Mouse (Mus musculus): Measurements from ENCODE around the gene Abat.

Gene Abat

DNA sequence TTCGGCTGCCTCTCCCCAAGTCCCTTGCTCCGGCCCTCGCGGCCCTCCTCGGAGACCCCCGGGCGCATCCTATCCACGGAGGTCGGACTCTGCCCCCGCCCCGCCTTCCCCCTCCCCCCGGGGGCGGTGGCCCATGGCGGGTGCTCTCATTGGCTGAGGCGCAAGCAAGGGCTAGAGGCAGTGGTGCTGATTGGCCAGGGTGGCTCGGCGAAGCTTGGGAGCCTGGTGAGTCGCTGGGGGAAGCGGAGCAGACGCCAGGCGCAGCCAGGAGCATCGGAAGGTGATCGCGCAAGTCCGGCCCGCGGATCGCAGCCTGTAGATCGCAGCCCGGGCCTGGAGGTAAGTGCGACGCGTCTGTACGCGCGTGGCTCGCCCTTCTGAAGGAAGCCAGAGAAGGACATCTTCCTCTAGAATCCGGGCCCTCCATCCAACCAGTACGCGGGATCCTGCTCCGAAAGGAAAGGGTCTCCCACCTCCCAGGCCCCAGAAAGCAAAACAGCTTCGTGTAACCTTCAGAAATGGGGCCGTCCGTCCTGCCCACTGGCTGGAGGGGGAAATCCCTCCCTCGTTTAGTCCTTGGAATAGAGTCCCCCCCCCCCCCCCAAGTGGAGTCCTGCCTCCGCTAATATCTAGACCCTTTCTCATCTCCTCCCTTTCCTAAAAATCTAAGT, at the start of gene Abat:
Gene Abat (plus strand): TSS at position 194 of the 671 bp plus-strand sequence.
- peak; percentile 92 for DNase-seq

DNA sequence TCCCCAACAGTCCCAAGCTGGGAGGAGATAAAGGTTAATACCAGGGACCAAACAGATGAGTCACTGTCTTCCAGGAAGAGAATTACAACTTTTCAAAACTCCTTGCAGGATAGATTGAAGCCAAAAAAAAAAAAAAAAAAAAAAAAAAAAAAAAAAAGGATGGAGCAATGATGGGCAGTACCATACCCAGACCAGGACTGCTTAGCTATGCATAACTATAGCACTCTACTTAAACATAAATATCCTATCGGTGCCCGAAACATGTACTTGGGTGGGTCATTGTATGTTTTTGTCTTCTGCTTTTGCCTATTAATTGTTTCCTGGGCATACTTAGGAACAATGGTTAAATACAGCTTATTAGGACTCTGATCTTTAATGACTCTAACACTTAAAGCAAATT, 43.1 kb upstream of the Abat start:
- DNase-seq: no peak

DNA sequence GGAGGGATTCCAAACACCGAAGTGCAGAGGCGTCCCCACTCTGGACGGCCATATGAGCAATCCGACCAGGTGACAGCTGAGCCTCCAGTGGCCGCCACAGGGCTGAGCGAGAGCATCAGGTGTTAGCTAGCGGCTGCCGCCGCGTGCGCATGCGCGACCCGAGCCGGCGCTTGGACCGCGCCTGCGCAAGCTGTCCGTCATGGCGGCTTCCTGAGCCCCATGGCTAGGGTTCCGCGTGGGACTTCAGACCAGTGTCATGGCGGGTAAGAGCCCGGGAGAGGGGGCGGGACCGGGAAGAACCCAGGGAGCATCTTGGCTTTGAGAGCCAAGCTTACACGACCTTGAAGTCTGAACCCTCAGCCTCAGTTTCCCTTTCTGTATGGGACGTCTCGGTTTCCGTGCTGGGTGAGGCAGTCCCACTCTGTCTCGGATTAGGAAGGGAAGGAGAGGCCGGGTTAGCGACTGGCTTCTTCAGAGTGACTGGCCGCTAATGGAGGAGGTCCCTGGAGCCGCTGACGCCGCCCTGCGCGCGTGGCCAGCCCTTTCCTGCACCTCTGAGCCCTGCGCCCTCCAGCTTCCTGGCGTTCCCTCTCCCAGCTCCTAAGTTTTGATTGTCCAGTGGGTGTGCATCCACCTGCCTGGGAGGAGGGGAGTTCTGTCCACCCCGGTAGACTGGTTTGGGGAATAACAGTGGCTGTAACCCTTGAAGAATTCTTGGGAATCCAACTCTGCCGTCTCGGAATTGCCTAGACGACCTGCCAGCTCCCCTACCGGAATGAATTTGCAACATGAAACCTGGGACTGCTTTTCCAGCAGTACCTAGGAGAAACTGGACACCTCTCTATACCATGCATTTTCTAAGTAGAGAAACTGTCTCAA, 42.4 kb upstream of the Abat start, which contains the start of gene Mettl22:
Gene Mettl22 (plus strand): TSS at position 186 of the 879 bp plus-strand sequence.
- DNase-seq: peak; percentile 91

DNA sequence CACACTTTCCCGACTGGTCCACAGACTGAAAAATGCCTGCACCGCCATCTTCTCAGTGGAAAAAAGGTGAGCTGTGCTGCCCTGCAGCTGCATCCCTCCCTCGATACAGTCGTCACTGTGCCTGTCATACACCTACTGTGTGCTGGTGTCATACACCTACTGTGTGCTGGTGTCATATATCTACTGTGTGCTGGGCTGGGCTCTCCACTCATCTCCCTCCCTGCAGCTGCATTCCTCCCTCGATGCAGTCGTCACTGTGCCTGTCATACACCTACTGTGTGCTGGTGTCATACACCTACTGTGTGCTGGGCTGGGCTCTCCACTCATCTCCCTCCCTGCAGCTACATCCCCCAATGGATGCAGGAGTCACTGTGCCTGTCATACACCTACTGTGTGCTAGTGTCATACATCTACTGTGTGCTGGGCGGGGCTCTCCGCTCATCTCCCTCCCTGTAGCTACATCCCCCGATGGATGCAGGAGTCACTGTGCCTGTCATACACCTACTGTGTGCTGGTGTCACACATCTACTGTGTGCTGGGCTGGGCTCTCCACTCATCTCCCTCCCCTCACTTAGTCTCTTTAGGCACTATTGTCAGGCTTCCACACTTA, 25.7 kb upstream of the Abat start:
- DNase-seq: no peak

DNA sequence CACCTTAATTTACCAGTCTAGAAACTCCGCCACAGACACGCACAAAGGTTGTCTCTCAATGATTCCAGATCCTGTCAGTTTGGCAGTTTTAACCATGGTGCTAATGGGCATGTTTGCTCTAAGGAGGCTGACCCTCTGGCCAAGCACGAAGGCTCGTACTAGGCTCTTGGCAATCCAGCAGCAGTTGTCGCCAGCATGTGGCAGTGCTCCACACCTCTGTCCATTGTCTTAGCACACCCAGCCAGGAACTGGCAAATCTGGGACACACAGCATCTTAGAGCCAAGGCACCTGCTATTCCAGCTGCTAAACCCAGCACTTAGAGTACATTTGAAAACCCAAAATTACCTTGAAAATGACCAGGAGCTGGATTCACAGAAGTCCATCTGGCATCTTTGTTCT, 23.9 kb upstream of the Abat start:
- DNase-seq: no peak

DNA sequence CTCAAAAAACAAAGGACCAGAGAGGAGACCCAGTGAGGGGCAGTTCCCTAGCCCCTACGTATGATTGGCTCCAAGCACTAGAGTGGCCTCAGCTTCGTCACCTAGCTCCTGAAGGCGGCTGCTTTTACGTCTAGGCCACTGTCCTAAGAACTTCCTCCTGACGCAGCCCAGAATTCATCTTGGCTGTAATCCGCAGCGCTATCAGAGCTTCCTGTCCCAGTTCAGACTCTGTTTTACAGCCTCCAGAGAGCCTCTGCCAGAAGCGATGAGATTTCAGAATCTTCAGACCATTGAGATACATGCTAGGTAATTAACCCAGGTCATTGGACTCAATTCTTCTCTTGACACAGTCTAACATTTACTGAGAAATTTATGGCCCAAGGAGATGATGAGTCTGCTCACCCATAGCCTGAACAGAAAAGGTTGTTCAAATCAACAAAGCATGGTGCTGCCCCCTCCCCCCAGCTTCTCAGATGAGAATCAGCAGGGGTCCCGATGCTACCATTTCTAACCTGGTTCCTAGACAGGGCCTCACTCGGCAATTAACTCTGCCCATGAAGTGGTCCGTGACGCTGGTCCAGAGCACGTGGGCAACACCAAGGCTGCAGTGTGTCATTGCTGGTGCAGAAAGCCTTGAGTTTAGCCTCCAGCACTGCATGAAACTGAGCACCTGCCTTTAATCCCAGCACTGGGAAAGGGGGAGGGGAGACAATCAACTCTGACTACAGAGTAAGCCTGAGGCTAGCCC, 21.3 kb upstream of the Abat start:
- no peak for DNase-seq

DNA sequence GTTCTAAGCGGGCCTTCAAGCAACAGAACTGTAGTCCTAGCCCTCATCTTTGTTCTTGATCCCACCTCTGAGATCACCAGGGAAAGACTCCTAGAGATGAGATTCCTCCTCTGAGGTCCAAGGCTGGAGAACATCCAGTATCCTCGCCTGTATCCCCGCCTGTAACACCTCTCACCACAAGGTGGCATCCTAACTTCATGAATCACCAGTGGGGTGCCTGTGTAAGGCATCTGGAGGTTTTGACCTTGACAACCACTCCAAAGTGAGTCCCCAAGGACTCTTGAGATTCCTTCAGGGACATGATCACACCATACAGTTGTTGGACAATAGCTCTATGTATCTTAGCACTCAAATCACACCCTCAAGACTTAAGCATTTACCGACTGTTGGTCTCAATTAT, 19.0 kb upstream of the Abat start:
- peak; percentile 57 for DNase-seq

DNA sequence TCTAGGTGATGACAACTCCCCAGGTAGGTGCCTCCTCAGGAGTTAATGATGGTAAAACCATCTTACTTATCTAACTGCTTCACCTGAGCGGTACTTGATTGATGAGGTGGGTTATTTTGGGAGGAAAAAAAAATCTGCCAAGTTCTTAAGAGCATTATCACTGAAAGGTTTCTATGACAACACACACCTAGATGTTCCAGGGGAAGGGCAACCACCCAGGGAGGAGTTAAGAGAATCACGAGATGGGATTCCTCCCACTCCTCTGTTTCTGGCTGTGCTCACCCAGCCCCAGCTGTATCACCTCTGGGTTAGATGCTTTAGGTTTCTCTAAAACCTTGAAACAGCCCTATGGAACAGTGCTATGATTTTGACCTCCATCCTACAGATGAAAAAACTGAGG, 16.3 kb upstream of the Abat start:
- no peak for DNase-seq

DNA sequence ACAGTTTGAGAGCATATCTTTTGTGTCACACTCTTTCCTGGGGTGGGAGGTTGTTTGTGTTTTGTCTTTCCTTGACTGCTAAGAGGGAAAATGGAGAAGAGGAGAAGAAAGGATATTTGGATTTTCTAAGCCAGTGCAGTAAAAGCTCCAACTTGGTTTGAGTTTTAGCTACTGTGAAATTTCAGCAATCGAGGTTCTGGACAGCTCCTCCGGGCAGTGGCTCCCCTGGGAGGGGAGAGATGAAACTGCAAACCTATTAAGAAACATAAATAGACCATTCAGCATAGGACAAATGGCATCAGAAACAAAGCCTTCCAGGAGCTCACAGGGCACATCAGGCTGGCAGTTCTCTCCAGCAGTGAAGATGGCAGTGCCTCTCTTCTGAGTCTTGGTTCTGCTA, 9.0 kb upstream of the Abat start:
- DNase-seq: no peak

DNA sequence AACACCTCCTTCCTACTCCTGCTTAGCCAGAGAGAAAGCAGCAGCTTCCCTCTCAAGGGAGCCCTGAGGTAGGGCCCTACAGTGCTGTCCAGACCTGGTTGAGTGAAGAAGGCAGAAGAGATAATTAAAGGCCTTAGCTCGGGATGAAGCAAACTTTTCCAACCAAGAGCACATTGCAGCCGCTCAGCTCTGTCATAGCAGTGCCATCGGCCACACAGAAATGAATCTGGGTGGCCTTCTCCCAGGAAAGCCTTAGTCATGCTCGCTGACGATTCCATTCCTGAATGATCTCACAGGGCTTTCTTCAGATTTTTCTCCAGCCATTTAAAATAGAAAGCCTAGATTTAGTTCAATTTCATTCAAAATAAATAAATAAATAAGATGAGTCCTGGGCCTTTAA, 3.3 kb upstream of the Abat start:
- DNase-seq: no peak

DNA sequence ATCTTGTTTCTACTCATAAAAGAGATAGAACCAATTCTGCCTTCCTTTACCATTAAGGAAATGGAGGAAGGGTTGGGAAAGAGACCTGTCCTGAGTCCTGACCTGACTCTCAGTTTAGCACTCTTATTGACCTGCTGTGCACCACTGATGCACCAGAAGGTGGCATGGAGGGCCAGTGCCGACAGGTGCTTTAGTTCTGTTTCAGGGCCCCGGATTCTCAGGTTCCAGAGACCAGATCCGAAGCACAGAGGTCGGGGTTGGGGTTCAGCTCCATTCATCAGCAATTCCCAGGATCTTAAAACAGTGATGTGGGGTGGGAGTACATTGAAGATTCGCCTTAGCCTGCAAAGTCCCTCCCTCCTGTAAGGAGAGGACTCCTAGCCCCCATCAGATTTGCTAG, 399 bp upstream of the Abat start:
- DNase-seq: no peak

DNA sequence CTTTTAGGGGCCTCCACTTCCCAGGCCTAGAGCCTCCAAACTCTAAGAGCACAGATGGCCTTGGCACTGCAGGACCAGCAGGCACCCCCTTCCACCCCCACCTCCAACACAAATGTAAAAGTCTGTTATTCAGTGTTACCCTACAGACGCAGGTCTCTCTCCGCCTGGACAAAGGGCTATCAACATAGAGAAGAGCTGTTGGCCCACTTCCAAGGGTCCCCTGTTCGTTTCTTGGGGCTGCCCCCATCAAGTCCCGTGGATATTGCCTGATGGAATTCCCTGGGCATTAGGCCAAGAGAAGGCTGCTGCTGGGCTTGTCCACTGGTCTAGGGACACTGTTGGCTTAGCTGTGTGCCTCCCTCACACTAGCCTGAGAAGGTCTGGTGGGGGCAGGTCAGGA, 951 bp downstream of the Abat start:
- peak; percentile 16 for DNase-seq

DNA sequence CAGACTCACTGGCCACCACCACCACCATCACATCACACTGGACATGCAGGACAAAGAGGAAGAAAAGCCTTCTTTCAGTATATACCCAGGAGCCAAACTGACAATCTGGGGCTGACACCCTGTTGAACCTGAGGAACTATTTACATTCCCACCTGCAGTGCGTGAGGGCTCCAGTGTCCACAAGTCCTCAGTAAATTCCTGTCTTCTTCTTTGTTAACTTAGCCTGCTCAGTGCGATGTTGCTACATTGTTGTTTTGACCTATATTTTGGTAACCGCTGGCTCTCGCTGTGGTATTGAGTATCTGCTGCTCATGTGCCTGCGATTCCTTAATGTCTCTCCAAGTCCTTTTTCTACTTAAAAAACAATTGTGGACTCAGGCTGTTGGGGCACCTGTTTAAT, 7.3 kb downstream of the Abat start:
- no peak for DNase-seq

DNA sequence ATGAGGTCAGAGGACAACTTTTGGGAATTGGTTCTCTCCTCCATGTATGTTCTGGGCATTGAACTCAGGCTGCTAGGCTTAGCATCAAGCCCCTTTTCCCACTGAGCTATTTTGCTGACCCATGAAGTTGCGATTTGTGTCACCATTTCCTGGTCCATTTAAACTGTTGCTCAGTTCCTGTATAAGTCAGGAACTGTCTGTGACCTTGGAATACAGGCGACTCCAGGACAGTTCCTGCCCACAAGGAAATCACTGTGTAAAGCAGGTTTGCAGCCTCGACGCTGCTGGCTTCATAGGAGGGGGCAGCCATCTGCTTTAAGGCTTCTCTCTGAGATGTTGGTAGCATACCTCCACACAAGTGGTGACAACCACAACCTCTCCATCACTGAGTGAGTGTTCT, 8.1 kb downstream of the Abat start:
- DNase-seq: no peak

DNA sequence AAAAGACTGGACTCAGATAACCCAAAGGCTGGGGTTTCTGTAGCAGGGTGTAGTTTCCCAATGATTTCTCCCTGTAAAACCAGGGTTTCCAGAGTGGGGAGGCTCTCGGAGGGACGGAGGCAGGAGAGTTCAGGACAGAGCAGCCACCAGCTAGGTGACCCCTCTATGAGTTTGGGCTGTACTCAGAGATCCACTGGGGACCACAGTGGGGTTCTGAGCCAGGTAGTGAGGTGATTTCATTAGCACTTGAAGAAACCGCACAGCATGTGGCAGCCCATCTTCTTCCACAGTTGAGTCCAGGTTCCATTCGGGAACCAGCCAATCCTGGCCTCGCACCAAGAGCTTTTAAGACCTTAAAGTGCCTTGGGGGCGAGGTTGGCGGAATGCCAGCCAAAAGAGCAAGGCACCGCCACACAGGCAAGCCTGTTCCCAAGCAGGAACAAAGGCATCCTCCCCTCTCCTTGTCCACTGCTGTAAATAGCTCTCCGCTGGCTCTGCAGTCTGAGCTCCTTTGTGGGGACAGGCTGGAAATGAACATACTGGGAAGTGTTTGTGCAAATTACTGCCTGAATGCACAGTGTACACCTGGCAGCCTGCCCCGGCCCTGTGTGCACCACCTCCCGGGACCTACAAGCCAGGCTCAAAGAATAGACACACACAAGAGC, 10.4 kb downstream of the Abat start:
- DNase-seq: peak; percentile 71

DNA sequence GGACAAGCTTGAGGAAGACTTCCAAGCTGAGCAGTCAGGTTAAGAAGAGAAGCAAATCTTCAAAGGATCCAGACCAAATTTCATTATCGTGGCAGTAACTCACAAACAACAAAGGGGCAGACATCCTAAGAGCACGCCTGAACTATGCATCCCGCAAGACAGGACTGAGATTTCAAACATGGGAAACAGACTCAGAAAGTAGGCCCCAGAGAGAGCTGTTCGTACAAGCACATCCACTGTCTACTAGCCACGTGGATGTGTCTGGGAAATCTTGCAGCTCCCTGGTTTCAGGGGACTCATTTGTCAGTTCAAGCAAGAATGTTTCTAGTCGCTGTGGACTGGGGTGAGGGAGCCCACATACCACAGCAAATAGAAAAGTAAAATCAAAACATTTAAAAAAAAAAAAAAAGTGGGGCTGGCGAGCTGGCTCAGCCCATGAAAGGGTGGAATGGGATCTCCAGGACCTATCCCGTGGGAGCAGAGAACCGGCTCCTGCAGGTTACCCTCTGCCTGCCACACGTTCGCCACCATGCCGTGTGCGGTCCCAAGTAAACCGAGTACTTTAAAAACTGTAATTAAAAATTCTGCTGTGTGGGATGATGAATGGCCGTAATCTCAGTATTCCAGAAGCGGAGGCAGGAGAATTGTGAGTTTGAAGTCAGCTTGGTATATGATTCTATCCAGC, 11.1 kb downstream of the Abat start:
- no peak for DNase-seq

DNA sequence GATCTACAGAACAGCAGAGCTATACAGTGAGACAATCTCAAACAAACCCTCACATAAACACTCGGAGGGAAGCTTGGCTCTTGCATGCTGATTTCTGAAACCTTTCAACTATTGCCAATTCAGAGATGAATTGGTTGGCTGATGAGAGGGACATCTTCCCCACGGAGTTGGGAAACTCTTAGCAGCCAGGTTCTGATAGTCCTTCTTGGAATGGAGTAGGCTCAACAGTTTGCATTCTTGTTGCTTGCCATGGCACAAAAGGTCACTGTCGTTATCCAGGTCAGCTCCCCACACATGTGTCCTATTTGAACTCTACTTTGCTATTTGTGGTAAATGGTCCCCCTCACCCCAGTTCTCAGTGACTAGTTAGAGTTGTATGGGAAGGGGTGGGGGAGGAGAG, 12.1 kb downstream of the Abat start:
- DNase-seq: no peak

DNA sequence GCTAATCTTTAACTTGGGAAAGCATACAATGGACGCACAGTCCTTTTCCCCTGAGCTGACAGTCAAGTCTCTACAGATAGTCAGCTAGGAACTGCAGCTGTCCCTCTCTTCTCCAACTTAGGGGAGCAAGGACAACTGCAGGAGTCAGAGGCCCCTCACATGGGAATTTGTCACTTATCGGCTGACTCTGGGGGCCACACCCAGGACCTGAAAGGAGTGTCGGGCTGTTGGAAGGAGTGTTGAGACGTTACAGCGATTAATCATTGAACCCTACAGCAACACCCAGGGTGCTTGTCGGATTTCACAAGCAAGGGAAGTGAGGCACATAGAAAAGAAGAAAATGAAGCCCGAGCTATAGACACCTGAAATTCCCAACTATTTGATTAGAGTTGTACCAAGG, 12.6 kb downstream of the Abat start:
- DNase-seq: no peak

DNA sequence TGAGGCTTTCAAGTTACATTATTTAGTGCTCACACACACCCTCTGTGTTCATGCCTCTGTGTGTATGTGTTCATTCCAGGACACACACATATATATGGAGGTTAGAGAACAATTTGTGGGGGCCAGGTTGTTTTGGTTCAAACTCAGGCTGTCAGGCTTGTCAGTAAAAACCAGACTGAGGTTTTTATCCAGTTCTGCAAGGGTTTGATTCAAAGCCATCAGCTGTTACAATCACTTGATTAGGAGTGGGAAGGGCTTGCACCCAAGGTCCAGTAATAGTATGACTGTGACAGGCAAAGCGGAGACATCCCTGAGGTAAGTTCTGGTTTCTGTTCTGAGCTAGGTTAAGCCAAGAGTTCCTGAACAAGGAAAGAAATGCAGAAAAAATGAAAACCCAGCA, 16.2 kb downstream of the Abat start:
- DNase-seq: no peak

DNA sequence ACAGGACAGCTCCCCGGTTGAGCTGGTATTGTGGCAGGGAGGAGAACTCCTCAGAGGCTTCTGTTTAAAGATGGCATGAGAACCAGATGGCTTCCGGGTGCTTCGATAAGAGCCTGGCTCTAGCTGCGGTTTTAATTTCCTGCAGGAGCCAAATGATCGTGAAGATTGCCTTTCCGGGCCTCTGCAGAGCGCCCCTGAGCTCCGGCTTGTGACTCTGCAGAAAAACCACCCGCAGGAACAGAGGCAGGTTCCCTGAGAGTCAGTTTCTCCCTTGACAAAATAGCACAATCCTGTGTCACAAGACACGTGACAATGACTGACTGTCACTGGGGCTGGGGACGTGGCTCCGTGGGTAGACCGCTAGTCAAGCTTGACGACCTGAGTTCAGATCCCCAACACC, 16.8 kb downstream of the Abat start:
- DNase-seq: no peak

DNA sequence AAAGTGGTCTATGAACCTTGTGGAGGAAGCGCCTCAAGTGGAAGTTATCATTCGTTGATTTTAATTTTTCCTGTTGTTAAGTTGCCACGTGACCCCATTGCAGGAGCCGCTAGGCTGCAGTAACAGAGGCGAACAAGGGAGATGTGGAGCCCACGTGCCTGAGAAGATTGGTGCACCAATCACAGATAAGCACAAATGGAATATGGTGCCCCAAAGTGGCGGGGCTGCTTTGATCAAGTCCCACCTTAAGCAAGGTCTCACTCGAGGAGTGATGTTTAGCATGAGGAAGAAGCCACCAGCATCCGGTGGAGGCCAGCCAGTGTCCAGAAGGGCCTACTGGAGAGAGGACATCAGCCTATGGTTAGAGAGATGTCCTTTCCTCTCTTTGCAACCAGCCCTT, 19.2 kb downstream of the Abat start:
- no peak for DNase-seq

DNA sequence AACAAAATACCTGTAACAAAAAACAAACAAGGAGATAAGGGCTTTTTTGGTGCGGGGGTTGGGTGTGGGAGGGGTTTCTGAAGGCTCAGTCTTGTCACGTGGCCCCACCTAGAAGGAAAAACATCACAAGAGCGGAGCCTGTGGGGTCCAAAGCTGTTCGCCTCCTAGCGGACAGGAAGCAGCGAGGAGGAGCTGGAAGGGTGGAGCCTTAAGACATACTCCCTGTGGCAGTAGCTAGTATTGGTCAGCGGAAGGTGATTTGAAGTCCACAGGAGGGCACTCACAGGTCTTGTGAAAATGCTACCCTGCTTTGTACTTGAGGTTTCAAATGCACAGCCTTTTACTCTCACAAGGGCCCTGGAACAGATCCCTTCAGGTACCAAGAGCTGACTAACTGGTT, 19.7 kb downstream of the Abat start:
- DNase-seq: no peak
